Mouse (Mus musculus) heart, embryonic 12.5 days (tissue): ENCODE measurements at regions not wholly inside any gene's neighbourhood (a gene's known extent, or its start where the extent isn't known, plus 50 kb on each side); places are given as distances from the start of the nearest gene placed in this dataset.

ENCODE experiments used
- ATAC-seq: fragments of 200-750 bp; cut with Nextera tagmentation; 2 replicates; pipeline ENCODE4 v1.8.0; 2017; ENCODE audit warnings: moderate TSS enrichment, moderate library complexity; ENCODE audit not compliant: insufficient number of reproducible peaks, low FRiP score
- H3K27ac ChIP-seq: fragments of 300-500 bp; sonication (generic); 2 replicates; pipeline ENCODE4 v1.5.1; 2016; ENCODE audit warnings: mild to moderate bottlenecking, moderate library complexity; ENCODE audit not compliant: poor library complexity, severe bottlenecking
- H3K27me3 ChIP-seq: fragments of 300-500 bp; sonication (generic); replicated peaks from 2 replicates; pipeline ENCODE4 v1.6.1; 2016; ENCODE audit warnings: mild to moderate bottlenecking, moderate library complexity
- H3K36me3 ChIP-seq: fragments of 300-500 bp; sonication (generic); 2 replicates; pipeline ENCODE4 v1.6.1; 2016; ENCODE audit warnings: mild to moderate bottlenecking, moderate library complexity
- H3K4me1 ChIP-seq: fragments of 300-500 bp; sonication (generic); replicated peaks from 2 replicates; pipeline ENCODE4 v1.6.1; 2016; ENCODE audit warnings: mild to moderate bottlenecking
- H3K4me2 ChIP-seq: fragments of 300-500 bp; sonication (generic); 2 replicates; pipeline ENCODE4 v1.6.1; 2016; ENCODE audit warnings: mild to moderate bottlenecking, moderate library complexity
- H3K4me3 ChIP-seq: fragments of 300-500 bp; sonication (generic); 2 replicates; pipeline ENCODE4 v1.5.1; 2016; ENCODE audit warnings: mild to moderate bottlenecking
- H3K9ac ChIP-seq: fragments of 300-500 bp; sonication (generic); 2 replicates; pipeline ENCODE4 v1.6.1; 2016; ENCODE audit warnings: mild to moderate bottlenecking, moderate library complexity
- H3K9me3 ChIP-seq: fragments of 300-500 bp; sonication (generic); replicated peaks from 2 replicates; pipeline ENCODE4 v1.6.1; 2016; ENCODE audit warnings: mild to moderate bottlenecking, moderate library complexity
- WGBS: fragments of 180-500 bp; shearing (Covaris S2); methylation state at CpG from one replicate; pipeline ENCODE4 v1.1.7; 2016; 5-methylcytosine and 5-hydroxymethylcytosine counted together

GRCm38 (mm10) chr12:27538210-27538609 is 195.8 kb upstream of the Sox11 start:
- no peak overlapping the region for H3K4me3 ChIP-seq
- no peak for ATAC-seq
- H3K36me3 ChIP-seq, result no peaks in the 10 kb centered on the region
- H3K4me2 ChIP-seq, result no peak overlapping the region
- no peak overlapping the region for H3K27ac ChIP-seq
- H3K27me3 ChIP-seq, result no peaks in the 10 kb centered on the region
- WGBS, result 24% methylated on average over 4 of the region's 4 CpGs
- H3K4me1 ChIP-seq, result peaks cover 5% of the 10 kb centered on the region
- no peak overlapping the region for H3K9ac ChIP-seq
- H3K9me3 ChIP-seq, result no peaks in the 10 kb centered on the region

- no peak for ATAC-seq
- no peak overlapping the region for H3K4me2 ChIP-seq
- no peaks in the 10 kb centered on the region for H3K36me3 ChIP-seq
Observed at GRCm38 (mm10) chr12:27537507-27537906, 195.1 kb upstream of the Sox11 start.

GRCm38 (mm10) chr12:27537017-27537416 is 194.6 kb upstream of the Sox11 start:
- no peaks in the 10 kb centered on the region for H3K36me3 ChIP-seq
- no peak overlapping the region for H3K4me2 ChIP-seq
- no peaks in the 10 kb centered on the region for H3K27me3 ChIP-seq
- no peak overlapping the region for H3K27ac ChIP-seq
- H3K4me1 ChIP-seq, result peaks cover 5% of the 10 kb centered on the region
- no peak overlapping the region for H3K4me3 ChIP-seq
- no peak for ATAC-seq
- no peak overlapping the region for H3K9ac ChIP-seq
- H3K9me3 ChIP-seq, result no peaks in the 10 kb centered on the region
- 66% methylated on average over 9 of the region's 9 CpGs for WGBS

More at GRCm38 (mm10) chr12:27537507-27537906, 195.1 kb upstream of the Sox11 start:
- no peaks in the 10 kb centered on the region for H3K9me3 ChIP-seq
- no peak overlapping the region for H3K9ac ChIP-seq
- H3K4me3 ChIP-seq, result no peak overlapping the region
- WGBS, result 87% methylated on average over 3 of the region's 3 CpGs
- no peaks in the 10 kb centered on the region for H3K27me3 ChIP-seq
- peaks cover 5% of the 10 kb centered on the region for H3K4me1 ChIP-seq
- no peak overlapping the region for H3K27ac ChIP-seq

- Histone ChIP-seq H3K27ac (no peak overlapping the region), H3K4me3 (no peak overlapping the region), H3K27me3 (no peaks in the 10 kb centered on the region), H3K9ac (no peak overlapping the region), H3K4me1 (no peaks in the 10 kb centered on the region), H3K9me3 (no peaks in the 10 kb centered on the region), H3K4me2 (no peak overlapping the region), H3K36me3 (no peaks in the 10 kb centered on the region)
- no peak for ATAC-seq
- 51% methylated on average over 2 of the region's 2 CpGs for WGBS
Observed at GRCm38 (mm10) chr12:27525604-27526003, 183.2 kb upstream of the Sox11 start.

GRCm38 (mm10) chr12:27513253-27513652 is 170.9 kb upstream of the Sox11 start:
- Histone ChIP-seq H3K27ac (no peak overlapping the region), H3K4me3 (no peak overlapping the region), H3K27me3 (no peaks in the 10 kb centered on the region), H3K36me3 (no peaks in the 10 kb centered on the region), H3K4me1 (no peaks in the 10 kb centered on the region; the same call in 1 of the 2 replicates), H3K9me3 (no peaks in the 10 kb centered on the region), H3K9ac (no peak overlapping the region), H3K4me2 (no peak overlapping the region)
- WGBS, result 68% methylated on average over 3 of the region's 3 CpGs
- ATAC-seq, result no peak

- H3K4me2 ChIP-seq, result no peak overlapping the region
- H3K9me3 ChIP-seq, result no peaks in the 10 kb centered on the region
- H3K27me3 ChIP-seq, result no peaks in the 10 kb centered on the region
- H3K4me3 ChIP-seq, result no peak overlapping the region
- H3K4me1 ChIP-seq, result no peaks in the 10 kb centered on the region; the same call in 1 of the 2 replicates
- ATAC-seq, result no peak
- H3K27ac ChIP-seq, result no peak overlapping the region
- H3K9ac ChIP-seq, result no peak overlapping the region
- no peaks in the 10 kb centered on the region for H3K36me3 ChIP-seq
Observed at GRCm38 (mm10) chr12:27508226-27508560, 165.8 kb upstream of the Sox11 start.

GRCm38 (mm10) chr12:27507523-27508225 is 165.3 kb upstream of the Sox11 start:
- 53% methylated on average over 5 of the region's 5 CpGs for WGBS
- no peak overlapping the region for H3K27ac ChIP-seq
- H3K36me3 ChIP-seq, result no peaks in the 10 kb centered on the region
- no peaks in the 10 kb centered on the region; the same call in 1 of the 2 replicates for H3K4me1 ChIP-seq
- no peak overlapping the region for H3K4me3 ChIP-seq
- no peaks in the 10 kb centered on the region for H3K27me3 ChIP-seq
- no peak for ATAC-seq
- no peak overlapping the region for H3K9ac ChIP-seq
- H3K4me2 ChIP-seq, result no peak overlapping the region
- no peaks in the 10 kb centered on the region for H3K9me3 ChIP-seq

- Histone ChIP-seq H3K9me3 (no peaks in the 10 kb centered on the region), H3K27me3 (no peaks in the 10 kb centered on the region), H3K4me1 (peaks cover 7% of the 10 kb centered on the region; the same call in 1 of the 2 replicates), H3K27ac (no peak overlapping the region), H3K36me3 (no peaks in the 10 kb centered on the region), H3K9ac (no peak overlapping the region), H3K4me3 (no peak overlapping the region), H3K4me2 (no peak overlapping the region)
- ATAC-seq, result no peak
- 25% methylated on average over 6 of the region's 6 CpGs for WGBS
Observed at GRCm38 (mm10) chr12:27502716-27503486, 160.5 kb upstream of the Sox11 start.

GRCm38 (mm10) chr12:27500516-27500915 is 158.1 kb upstream of the Sox11 start:
- Histone ChIP-seq H3K27ac (no peak overlapping the region), H3K27me3 (no peaks in the 10 kb centered on the region), H3K9me3 (no peaks in the 10 kb centered on the region), H3K9ac (no peak overlapping the region), H3K4me1 (peaks cover 16% of the 10 kb centered on the region), H3K4me3 (no peak overlapping the region), H3K4me2 (no peak overlapping the region), H3K36me3 (no peaks in the 10 kb centered on the region)
- no peak for ATAC-seq
- 25% methylated on average over 5 of the region's 5 CpGs for WGBS

GRCm38 (mm10) chr12:27499276-27499675 is 156.9 kb upstream of the Sox11 start:
- Histone ChIP-seq H3K9ac (no peak overlapping the region), H3K4me3 (no peak overlapping the region), H3K36me3 (no peaks in the 10 kb centered on the region), H3K27ac (no peak overlapping the region), H3K4me2 (no peak overlapping the region), H3K27me3 (no peaks in the 10 kb centered on the region), H3K4me1 (peaks cover 18% of the 10 kb centered on the region), H3K9me3 (no peaks in the 10 kb centered on the region)
- whole genome bisulfite sequencing, result 34% methylated on average over 2 of the region's 2 CpGs
- no peak for ATAC-seq

- Histone ChIP-seq H3K9ac (no peak overlapping the region), H3K4me3 (no peak overlapping the region), H3K4me1 (peaks cover 26% of the 10 kb centered on the region), H3K9me3 (no peaks in the 10 kb centered on the region), H3K4me2 (no peak overlapping the region), H3K27me3 (no peaks in the 10 kb centered on the region), H3K36me3 (no peaks in the 10 kb centered on the region), H3K27ac (no peak overlapping the region)
- 38% methylated on average over 6 of the region's 6 CpGs for WGBS
- ATAC-seq, result no peak
Observed at GRCm38 (mm10) chr12:27496826-27497557, 154.6 kb upstream of the Sox11 start.
